Mouse (Mus musculus) heart, embryonic 14.5 days (tissue): Measurements from ENCODE around the gene Tssk1. TPM values are rescaled to one million over a fixed set of nuclear protein-coding genes. Genes with fewer than 3 reads are reported as not detected.
A peak's percentile ranks its signal among the peaks of the same experiment; 100 is the strongest.

Experiments
- ATAC-seq: fragments of 200-750 bp; cut with Nextera tagmentation; 2 replicates; pipeline ENCODE4 v1.8.0; 2017; ENCODE audit warnings: low read depth, moderate TSS enrichment; ENCODE audit not compliant: insufficient number of reproducible peaks, insufficient read depth, low FRiP score
- H3K27ac ChIP-seq, 2 experiments: fragments of 200-500 bp in 1 of 2; fragments of 300-500 bp in 1 of 2; sonication (generic) in 1 of 2; replicated peaks in 1 of 2; 2 replicates each; pipeline ENCODE4 v1.5.1; 2012 to 2014; ENCODE audit warnings: low read depth in 2 of 2, low read length in 2 of 2, control low read depth in 1 of 2, mild to moderate bottlenecking in 1 of 2, mixed read lengths in 1 of 2; ENCODE audit not compliant: control insufficient read depth in 1 of 2, insufficient read depth in 1 of 2
- H3K27me3 ChIP-seq: fragments of 300-500 bp; sonication (generic); 2 replicates; pipeline ENCODE4 v1.6.1; 2014; ENCODE audit warnings: mild to moderate bottlenecking, low read length, control low read depth; ENCODE audit not compliant: control insufficient read depth, insufficient read depth
- H3K36me3 ChIP-seq: fragments of 300-500 bp; sonication (generic); 2 replicates; pipeline ENCODE4 v1.6.1; 2014; ENCODE audit warnings: mild to moderate bottlenecking, control low read depth, low read length, mixed read lengths; ENCODE audit not compliant: control insufficient read depth, insufficient read depth
- H3K4me1 ChIP-seq, 2 experiments: fragments of 200-500 bp in 1 of 2; fragments of 300-500 bp in 1 of 2; sonication (generic) in 1 of 2; 2 replicates each; pipeline ENCODE4 v1.6.1; 2012 to 2014; ENCODE audit warnings: low read length in 2 of 2, control low read depth in 1 of 2, mixed read lengths in 1 of 2; ENCODE audit not compliant: control insufficient read depth in 2 of 2, insufficient read depth in 2 of 2
- H3K4me2 ChIP-seq: fragments of 300-500 bp; sonication (generic); 2 replicates; pipeline ENCODE4 v1.6.1; 2014; ENCODE audit warnings: mild to moderate bottlenecking, low read length
- H3K4me3 ChIP-seq, 2 experiments: fragments of 200-500 bp in 1 of 2; fragments of 300-500 bp in 1 of 2; sonication (generic) in 1 of 2; 2 replicates each; pipeline ENCODE4 v1.5.1; 2012 to 2014; ENCODE audit warnings: low read length in 2 of 2, mild to moderate bottlenecking in 2 of 2, control low read depth in 1 of 2, low read depth in 1 of 2, moderate library complexity in 1 of 2; ENCODE audit not compliant: control insufficient read depth in 1 of 2, insufficient read depth in 1 of 2
- H3K9ac ChIP-seq: fragments of 300-500 bp; sonication (generic); 2 replicates; pipeline ENCODE4 v1.6.1; 2014; ENCODE audit warnings: mild to moderate bottlenecking, low read length
- H3K9me3 ChIP-seq: fragments of 300-500 bp; sonication (generic); 2 replicates; pipeline ENCODE4 v1.6.1; 2016; ENCODE audit warnings: low read length, control low read depth; ENCODE audit not compliant: control insufficient read depth
- WGBS: fragments of 180-500 bp; shearing (Covaris S2); extraction: QIAGEN DNeasy Blood & Tissue Kit; methylation state at CpG from one replicate; pipeline ENCODE4 v1.1.7; 2014; 5-methylcytosine and 5-hydroxymethylcytosine counted together
- polyA plus RNA-seq: library from polyadenylated mRNA; unstranded; fragments of >200 nt; fragmentation: Nextera tagmentation; extraction: Ambion mirVana; gene quantifications from 2 replicates; pipeline ENCODE4 v1.2.1, GENCODE M21; 2014

Gene Tssk1
- polyA plus RNA-seq, 1 experiment from 2014 or later, result not detected

DNA sequence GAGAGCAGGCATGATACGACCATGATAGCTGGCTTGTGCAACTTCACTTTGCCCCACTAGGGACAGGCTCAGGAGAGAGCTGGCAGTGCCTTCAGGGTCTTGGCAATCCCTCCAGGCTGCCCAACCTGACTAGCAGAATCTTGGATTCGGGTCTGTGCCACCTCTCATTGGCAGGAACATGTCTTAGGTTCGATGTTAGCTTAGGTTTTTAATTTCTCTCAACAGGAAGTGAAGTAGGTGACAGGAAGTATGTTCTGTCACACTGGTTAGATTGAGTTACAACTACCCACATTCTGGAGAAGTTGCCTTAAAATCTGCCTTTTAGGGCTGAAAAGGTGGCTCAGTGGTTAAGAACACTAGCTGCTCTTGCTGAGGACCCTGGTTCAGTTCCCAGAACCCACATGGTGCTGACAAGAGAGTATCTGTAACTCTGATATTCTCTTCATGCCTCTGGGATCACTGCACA, 40.5 kb downstream of the Tssk1 start:
- H3K4me2 ChIP-seq, result no peak overlapping the region
- H3K36me3 ChIP-seq, result no peaks in the 10 kb centered on the region
- H3K27ac ChIP-seq, result no peak overlapping the region
- no peak for ATAC-seq
- H3K4me1 ChIP-seq, result no peaks in the 10 kb centered on the region
- H3K9me3 ChIP-seq, result no peaks in the 10 kb centered on the region
- no peak overlapping the region for H3K9ac ChIP-seq
- 54% methylated on average over 3 of the region's 3 CpGs for WGBS
- no peak overlapping the region for H3K4me3 ChIP-seq
- peaks cover 8% of the 10 kb centered on the region for H3K27me3 ChIP-seq

DNA sequence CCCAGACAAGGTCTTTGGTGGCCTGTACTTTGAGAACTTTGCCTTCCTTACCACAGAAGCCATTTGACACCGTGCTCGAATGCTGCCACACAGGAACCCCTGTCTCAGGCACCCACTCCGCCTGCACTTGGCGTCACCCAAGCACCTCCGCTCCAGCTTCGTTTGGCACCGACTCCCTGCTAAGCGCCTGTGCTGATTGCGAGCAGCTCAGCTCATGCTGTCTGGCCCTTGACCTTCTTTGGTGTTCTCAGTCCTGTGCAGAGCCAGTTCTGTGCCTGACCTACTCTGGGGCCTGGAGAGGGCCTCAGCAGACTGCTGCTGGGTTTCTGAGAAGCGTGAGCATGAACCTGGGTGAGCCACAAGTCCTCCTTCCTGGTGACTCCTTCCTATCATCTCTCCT, 42.8 kb downstream of the Tssk1 start:
- no peaks in the 10 kb centered on the region for H3K36me3 ChIP-seq
- no peak overlapping the region for H3K4me2 ChIP-seq
- no peaks in the 10 kb centered on the region for H3K4me1 ChIP-seq
- no peak overlapping the region for H3K27ac ChIP-seq
- no peak overlapping the region for H3K9ac ChIP-seq
- H3K9me3 ChIP-seq, result no peaks in the 10 kb centered on the region
- no peak overlapping the region for H3K4me3 ChIP-seq
- ATAC-seq, result no peak
- H3K27me3 ChIP-seq, result peaks cover 8% of the 10 kb centered on the region
- WGBS, result 69% methylated on average over 10 of the region's 10 CpGs

DNA sequence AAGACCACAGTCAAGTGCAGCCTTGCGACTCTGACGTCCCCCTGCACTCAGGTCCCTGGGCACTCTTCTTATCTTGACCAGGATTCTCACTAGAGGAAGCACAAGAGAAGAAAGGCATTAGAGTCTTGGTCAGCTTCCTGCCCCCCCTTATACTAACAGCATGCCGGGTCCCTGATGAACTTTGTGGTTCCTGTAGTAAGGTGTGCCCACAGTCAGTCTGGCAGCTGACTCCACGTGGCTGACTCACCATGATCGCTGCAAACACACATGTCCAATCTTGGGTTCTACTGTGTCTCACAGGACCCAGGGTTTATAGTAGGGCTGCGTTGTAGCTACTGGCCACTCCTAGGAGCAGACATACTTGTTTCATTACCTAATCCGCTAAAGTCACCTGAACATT, 44.2 kb downstream of the Tssk1 start:
- ATAC-seq, result no peak
- no peak overlapping the region for H3K27ac ChIP-seq
- H3K4me1 ChIP-seq, result no peaks in the 10 kb centered on the region
- no peak overlapping the region for H3K4me2 ChIP-seq
- 45% methylated on average over 7 of the region's 7 CpGs for WGBS
- peaks cover 8% of the 10 kb centered on the region for H3K27me3 ChIP-seq
- H3K9me3 ChIP-seq, result no peaks in the 10 kb centered on the region
- no peak overlapping the region for H3K9ac ChIP-seq
- no peaks in the 10 kb centered on the region for H3K36me3 ChIP-seq
- H3K4me3 ChIP-seq, result no peak overlapping the region

GRCm38 (mm10) chr16:17938821-17939220, 44.8 kb downstream of the Tssk1 start:
- peaks cover 8% of the 10 kb centered on the region for H3K27me3 ChIP-seq
- H3K27ac ChIP-seq, result no peak overlapping the region
- no peaks in the 10 kb centered on the region for H3K9me3 ChIP-seq
- H3K4me2 ChIP-seq, result no peak overlapping the region
- no peaks in the 10 kb centered on the region for H3K36me3 ChIP-seq
- H3K9ac ChIP-seq, result no peak overlapping the region
- ATAC-seq, result peak; percentile 64; the same call in 1 of the 2 replicates
- no peaks in the 10 kb centered on the region for H3K4me1 ChIP-seq
- 10% methylated on average over 7 of the region's 7 CpGs for WGBS
- H3K4me3 ChIP-seq, result no peak overlapping the region

- no peaks in the 10 kb centered on the region for H3K9me3 ChIP-seq
- H3K27me3 ChIP-seq, result peaks cover 8% of the 10 kb centered on the region
- H3K36me3 ChIP-seq, result no peaks in the 10 kb centered on the region
- no peak overlapping the region for H3K27ac ChIP-seq
- no peak for ATAC-seq
- no peaks in the 10 kb centered on the region for H3K4me1 ChIP-seq
- WGBS, result 37% methylated on average over 9 of the region's 9 CpGs
- no peak overlapping the region for H3K4me3 ChIP-seq
- H3K9ac ChIP-seq, result no peak overlapping the region
- H3K4me2 ChIP-seq, result no peak overlapping the region
Measured at GRCm38 (mm10) chr16:17939255-17939751, 45.3 kb downstream of the Tssk1 start.

- WGBS, result 55% methylated on average over 8 of the region's 8 CpGs
- no peak for ATAC-seq
- H3K4me2 ChIP-seq, result no peak overlapping the region
- H3K9ac ChIP-seq, result no peak overlapping the region
- H3K36me3 ChIP-seq, result no peaks in the 10 kb centered on the region
- H3K27me3 ChIP-seq, result no peaks in the 10 kb centered on the region; the same call in 1 of the 2 replicates
- no peak overlapping the region for H3K4me3 ChIP-seq
- no peak overlapping the region for H3K27ac ChIP-seq
- no peaks in the 10 kb centered on the region for H3K9me3 ChIP-seq
- no peaks in the 10 kb centered on the region for H3K4me1 ChIP-seq
Measured at GRCm38 (mm10) chr16:17943466-17943865, 49.4 kb downstream of the Tssk1 start.

DNA sequence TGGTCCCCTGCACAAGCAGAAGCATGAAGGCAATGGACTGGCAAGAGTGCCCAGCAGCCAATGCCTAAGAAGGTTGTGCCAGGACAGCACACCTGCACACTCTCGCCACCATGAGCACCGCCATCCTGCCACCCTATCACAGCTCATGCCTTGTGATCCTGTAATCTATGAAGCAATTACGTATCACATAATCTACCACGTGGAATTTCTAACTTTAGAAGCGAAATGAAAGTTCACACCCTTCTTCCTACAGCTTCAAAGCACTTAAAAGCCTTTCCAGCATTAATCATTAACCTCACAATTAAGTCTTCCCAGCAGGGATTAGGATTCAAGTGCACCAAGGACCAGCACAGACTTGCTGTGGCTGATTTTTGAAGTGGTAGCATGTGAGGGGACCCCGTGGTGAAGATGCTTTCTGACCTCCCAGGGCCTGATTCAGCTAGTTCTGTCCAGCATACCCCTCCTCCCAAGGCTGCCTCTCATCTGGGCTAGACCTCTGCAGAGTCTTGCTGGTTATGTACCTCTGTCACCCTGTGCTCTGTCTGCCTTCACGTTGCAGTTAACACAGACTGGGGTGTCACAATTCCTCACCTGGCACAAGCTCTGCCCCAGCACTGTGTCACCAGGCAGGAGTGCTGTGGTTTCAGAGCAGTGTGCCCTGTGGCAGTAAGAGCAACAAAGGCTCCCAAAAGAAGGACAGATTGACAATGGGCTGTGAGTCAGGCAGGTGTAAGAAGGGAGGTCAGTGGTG, 51.2 kb downstream of the Tssk1 start:
- Histone ChIP-seq H3K27me3 (no peaks in the 10 kb centered on the region; the same call in 1 of the 2 replicates), H3K27ac (no peak overlapping the region), H3K9me3 (no peaks in the 10 kb centered on the region), H3K4me1 (no peaks in the 10 kb centered on the region), H3K9ac (no peak overlapping the region), H3K4me3 (no peak overlapping the region), H3K36me3 (no peaks in the 10 kb centered on the region), H3K4me2 (no peak overlapping the region)
- ATAC-seq, result no peak
- 44% methylated on average over 7 of the region's 7 CpGs for WGBS
